16 mouse cellular contexts compared by ENCODE assay signal in genomic region chr14:55519604-55520003, GRCm38 (mm10). TPM values are rescaled to one million over a fixed set of nuclear protein-coding genes. Genes with fewer than 3 reads are reported as not detected.
A peak's percentile ranks its signal among the peaks of the same experiment; 100 is the strongest.
DNase-seq lines count a peak whose midpoint lies in the region; ATAC-seq and TF ChIP-seq lines count a peak whose summit lies in the region.
"Had no signal": no experiment of that assay in that cellular context is flagged by ENCODE, and none has a peak within 500 bp of the region (broad histone marks: within the 10 kb centered on the region; RNA-seq: fewer than 3 reads in every experiment).

No protein-coding gene starts in this region.

- H3K9me3 ChIP-seq in kidney, postnatal 0 days (replicated peaks; ENCODE audit: low read length) = no peaks in the 10 kb centered on the region
- no peaks in the 10 kb centered on the region for H3K9me3 ChIP-seq in kidney, embryonic 15.5 days (replicated peaks)
- H3K9me3 ChIP-seq in neural tube, embryonic 15.5 days (replicated peaks) = no peaks in the 10 kb centered on the region
- no peaks in the 10 kb centered on the region for H3K9me3 ChIP-seq in hindbrain, embryonic 13.5 days
- H3K9me3 ChIP-seq: heart, embryonic 12.5 days; limb, embryonic 15.5 days; neural tube, embryonic 13.5 days had no signal

- no peak for DNase-seq in kidney, postnatal 0 days (ENCODE audit: low spot score)
- DNase-seq in neural tube, embryonic 10.5 days (ENCODE audit: extremely low spot score, low spot score) = no peak
- DNase-seq in urinary bladder, adult 18-20 months (ENCODE audit: low spot score in 2 of 2) = no peak
- no peak for DNase-seq in right cerebral cortex, adult 18-20 months
- DNase-seq: adrenal gland, postnatal 36 days; gastrocnemius, postnatal 36 days; heart, postnatal 36 days; kidney, postnatal 36 days had no signal

- ATAC-seq in kidney, postnatal 0 days (replicated peaks; ENCODE audit: low FRiP score, low read depth) = no peak
- ATAC-seq in kidney, embryonic 15.5 days (replicated peaks; ENCODE audit: low FRiP score) = no peak
- no peak for ATAC-seq in neural tube, embryonic 15.5 days (ENCODE audit: low FRiP score)
- ATAC-seq in hindbrain, embryonic 13.5 days (ENCODE audit: low FRiP score) = no peak

- no peak overlapping the region for H3K4me3 ChIP-seq in kidney, postnatal 0 days (replicated peaks; ENCODE audit: low read depth, low read length)
- no peak overlapping the region for H3K4me3 ChIP-seq in kidney, embryonic 15.5 days (replicated peaks)
- no peak overlapping the region for H3K4me3 ChIP-seq in neural tube, embryonic 15.5 days (replicated peaks)
- no peak overlapping the region for H3K4me3 ChIP-seq in hindbrain, embryonic 13.5 days

- no peak overlapping the region for H3K4me2 ChIP-seq in kidney, postnatal 0 days (ENCODE audit: low read length)
- H3K4me2 ChIP-seq in kidney, embryonic 15.5 days = no peak overlapping the region
- peak overlapping the region; percentile 92 for H3K4me2 ChIP-seq in neural tube, embryonic 15.5 days
- no peak overlapping the region for H3K4me2 ChIP-seq in hindbrain, embryonic 13.5 days

- peak; percentile 23; the same call in 1 of the 2 replicates for TF ChIP-seq CTCF in kidney, postnatal 0 days (IDR thresholded peaks at IDR 0.05; ENCODE audit: low read depth)

- H3K27me3 ChIP-seq in kidney, postnatal 0 days (ENCODE audit: insufficient read depth, low read length) = peaks cover 20% of the 10 kb centered on the region
- peaks cover 64% of the 10 kb centered on the region for H3K27me3 ChIP-seq in kidney, embryonic 15.5 days
- H3K27me3 ChIP-seq in neural tube, embryonic 15.5 days (replicated peaks) = peaks cover 9% of the 10 kb centered on the region
- peaks cover 28% of the 10 kb centered on the region for H3K27me3 ChIP-seq in hindbrain, embryonic 13.5 days

- no peak overlapping the region for H3K27ac ChIP-seq in kidney, postnatal 0 days
- no peak overlapping the region for H3K27ac ChIP-seq in kidney, embryonic 15.5 days
- H3K27ac ChIP-seq in neural tube, embryonic 15.5 days (replicated peaks) = no peak overlapping the region
- H3K27ac ChIP-seq in hindbrain, embryonic 13.5 days = peak overlapping the region; percentile 60
- H3K27ac ChIP-seq: limb, embryonic 15.5 days had no signal

- no peak overlapping the region for H3K9ac ChIP-seq in kidney, postnatal 0 days (ENCODE audit: low read depth, low read length)
- no peak overlapping the region for H3K9ac ChIP-seq in kidney, embryonic 15.5 days
- H3K9ac ChIP-seq in neural tube, embryonic 15.5 days (replicated peaks) = no peak overlapping the region
- no peak overlapping the region; the same call in 1 of the 2 replicates for H3K9ac ChIP-seq in hindbrain, embryonic 13.5 days

- H3K4me1 ChIP-seq in kidney, postnatal 0 days (replicated peaks; ENCODE audit: insufficient read depth, low read length) = no peaks in the 10 kb centered on the region
- peaks cover 12% of the 10 kb centered on the region for H3K4me1 ChIP-seq in kidney, embryonic 15.5 days
- H3K4me1 ChIP-seq in neural tube, embryonic 15.5 days = peaks cover 22% of the 10 kb centered on the region; the same call in 1 of the 2 replicates
- H3K4me1 ChIP-seq in hindbrain, embryonic 13.5 days (replicated peaks) = peaks cover 26% of the 10 kb centered on the region

- 61% methylated on average over 4 of the region's 4 CpGs for whole genome bisulfite sequencing in kidney, postnatal 0 days
- 65% methylated on average over 4 of the region's 4 CpGs for WGBS in kidney, embryonic 15.5 days
- WGBS in neural tube, embryonic 15.5 days = 58% methylated on average over 4 of the region's 4 CpGs
- WGBS in hindbrain, embryonic 13.5 days = 59% methylated on average over 4 of the region's 4 CpGs

- no peaks in the 10 kb centered on the region for H3K36me3 ChIP-seq in kidney, postnatal 0 days (ENCODE audit: insufficient read depth, low read length)
- no peaks in the 10 kb centered on the region for H3K36me3 ChIP-seq in kidney, embryonic 15.5 days
- no peaks in the 10 kb centered on the region for H3K36me3 ChIP-seq in neural tube, embryonic 15.5 days
- H3K36me3 ChIP-seq in hindbrain, embryonic 13.5 days = no peaks in the 10 kb centered on the region
- H3K36me3 ChIP-seq: heart, embryonic 12.5 days; limb, embryonic 15.5 days; neural tube, embryonic 13.5 days had no signal

RNA-seq across cellular contexts. Expression of gene Nrl, which starts 5.2 kb away (rescaled TPM):
- not detected in 2 replicates for polyA plus RNA-seq in kidney, postnatal 0 days (2015; fragmentation: Nextera tagmentation; extraction: Ambion mirVana)
- not detected in 2 replicates for polyA plus RNA-seq in kidney, embryonic 15.5 days (2015; fragmentation: Nextera tagmentation; extraction: Ambion mirVana)
- polyA plus RNA-seq in neural tube, embryonic 15.5 days (2015; fragmentation: Nextera tagmentation; extraction: Ambion mirVana) = 0.13 and 0.26 TPM in 2 replicates
- polyA plus RNA-seq in hindbrain, embryonic 13.5 days (2015; fragmentation: Nextera tagmentation; extraction: Ambion mirVana) = 0.05 and 0.10 TPM in 2 replicates
- polyA plus RNA-seq: embryonic facial prominence, embryonic 14.5 days; heart, embryonic 12.5 days; limb, embryonic 15.5 days; lung, embryonic 14.5 days had no signal

RNA-seq across cellular contexts. Expression of gene Cpne6, which starts 9.4 kb away (rescaled TPM):
- polyA plus RNA-seq in kidney, postnatal 0 days (2015; fragmentation: Nextera tagmentation; extraction: Ambion mirVana) = 0.19 and 0.28 TPM in 2 replicates
- polyA plus RNA-seq in kidney, embryonic 15.5 days (2015; fragmentation: Nextera tagmentation; extraction: Ambion mirVana) = 0.24 and 0.26 TPM in 2 replicates
- 17.8 and 20.0 TPM in 2 replicates for polyA plus RNA-seq in neural tube, embryonic 15.5 days (2015; fragmentation: Nextera tagmentation; extraction: Ambion mirVana)
- 2.4 and 2.5 TPM in 2 replicates for polyA plus RNA-seq in hindbrain, embryonic 13.5 days (2015; fragmentation: Nextera tagmentation; extraction: Ambion mirVana)

RNA-seq across cellular contexts. Expression of gene Pck2, which starts 20.5 kb away (rescaled TPM):
- polyA plus RNA-seq in kidney, postnatal 0 days (2015; fragmentation: Nextera tagmentation; extraction: Ambion mirVana) = 38.2 and 42.2 TPM in 2 replicates
- polyA plus RNA-seq in kidney, embryonic 15.5 days (2015; fragmentation: Nextera tagmentation; extraction: Ambion mirVana) = 50.5 and 55.4 TPM in 2 replicates
- polyA plus RNA-seq in neural tube, embryonic 15.5 days (2015; fragmentation: Nextera tagmentation; extraction: Ambion mirVana) = 30.5 and 30.9 TPM in 2 replicates
- polyA plus RNA-seq in hindbrain, embryonic 13.5 days (2015; fragmentation: Nextera tagmentation; extraction: Ambion mirVana) = 20.7 and 21.5 TPM in 2 replicates

RNA-seq across cellular contexts. Expression of gene Carmil3, which starts 29.2 kb away (rescaled TPM):
- polyA plus RNA-seq in kidney, postnatal 0 days (2015; fragmentation: Nextera tagmentation; extraction: Ambion mirVana) = 0.96 and 0.98 TPM in 2 replicates
- polyA plus RNA-seq in kidney, embryonic 15.5 days (2015; fragmentation: Nextera tagmentation; extraction: Ambion mirVana) = 2.4 and 2.9 TPM in 2 replicates
- 21.6 and 25.1 TPM in 2 replicates for polyA plus RNA-seq in neural tube, embryonic 15.5 days (2015; fragmentation: Nextera tagmentation; extraction: Ambion mirVana)
- polyA plus RNA-seq in hindbrain, embryonic 13.5 days (2015; fragmentation: Nextera tagmentation; extraction: Ambion mirVana) = 21.6 and 22.1 TPM in 2 replicates

RNA-seq across cellular contexts. Expression of gene Dcaf11, which starts 40.2 kb away (rescaled TPM):
- 109 and 116 TPM in 2 replicates for polyA plus RNA-seq in kidney, postnatal 0 days (2015; fragmentation: Nextera tagmentation; extraction: Ambion mirVana)
- 89.2 and 93.0 TPM in 2 replicates for polyA plus RNA-seq in kidney, embryonic 15.5 days (2015; fragmentation: Nextera tagmentation; extraction: Ambion mirVana)
- polyA plus RNA-seq in neural tube, embryonic 15.5 days (2015; fragmentation: Nextera tagmentation; extraction: Ambion mirVana) = 98.9 and 102 TPM in 2 replicates
- polyA plus RNA-seq in hindbrain, embryonic 13.5 days (2015; fragmentation: Nextera tagmentation; extraction: Ambion mirVana) = 124 and 130 TPM in 2 replicates
